Mouse (Mus musculus) liver, postnatal 0 days (tissue): ENCODE results near the gene Rbm12. TPM values are rescaled to one million over a fixed set of nuclear protein-coding genes. Genes with fewer than 3 reads are reported as not detected.

ENCODE experiments used
- ATAC-seq: fragments of 200-750 bp; cut with Nextera tagmentation; 2 replicates; pipeline ENCODE4 v1.8.0; 2017; ENCODE audit warnings: mild to moderate bottlenecking, moderate library complexity
- DNase-seq: peaks from one replicate; pipeline ENCODE4 v3.0.0-alpha.2; 2016
- H3K27ac ChIP-seq: fragments of 300-500 bp; sonication (generic); 2 replicates; pipeline ENCODE4 v1.5.1; 2014; ENCODE audit warnings: antibody characterized with exemption, moderate library complexity, mild to moderate bottlenecking, low read depth
- H3K27me3 ChIP-seq: fragments of 300-500 bp; sonication (generic); 2 replicates; pipeline ENCODE4 v1.6.1; 2014; ENCODE audit warnings: low read length, control low read depth, mixed read lengths; ENCODE audit not compliant: insufficient read depth
- H3K36me3 ChIP-seq: fragments of 300-500 bp; sonication (generic); replicated peaks from 2 replicates; pipeline ENCODE4 v1.6.1; 2014; ENCODE audit warnings: mild to moderate bottlenecking, control low read depth, low read length, moderate library complexity, mixed read lengths; ENCODE audit not compliant: insufficient read depth
- H3K4me1 ChIP-seq: fragments of 300-500 bp; sonication (generic); 2 replicates; pipeline ENCODE4 v1.6.1; 2014; ENCODE audit warnings: antibody characterized with exemption, mild to moderate bottlenecking, control low read depth; ENCODE audit not compliant: insufficient read depth
- H3K4me2 ChIP-seq: fragments of 300-500 bp; sonication (generic); 2 replicates; pipeline ENCODE4 v1.6.1; 2014; ENCODE audit warnings: low read depth, mild to moderate bottlenecking, low read length, moderate library complexity, mixed read lengths
- H3K4me3 ChIP-seq: fragments of 300-500 bp; sonication (generic); 2 replicates; pipeline ENCODE4 v1.5.1; 2014; ENCODE audit warnings: low read depth, low read length
- H3K9ac ChIP-seq: fragments of 300-500 bp; sonication (generic); replicated peaks from 2 replicates; pipeline ENCODE4 v1.6.1; 2014; ENCODE audit warnings: mild to moderate bottlenecking, moderate library complexity
- H3K9me3 ChIP-seq: fragments of 300-500 bp; sonication (generic); 2 replicates; pipeline ENCODE4 v1.6.1; 2016; ENCODE audit warnings: mild to moderate bottlenecking, control low read depth, low read length, mixed read lengths
- CTCF ChIP-seq: sonication (generic); IDR thresholded peaks from 2 replicates; pipeline ENCODE4 v1.5.1; 2016; ENCODE audit warnings: antibody characterized with exemption, low read depth
- EP300 ChIP-seq: IDR thresholded peaks from 2 replicates; pipeline ENCODE4 v1.6.1; 2016; ENCODE audit warnings: antibody characterized with exemption, low read depth, mild to moderate bottlenecking
- WGBS: fragments of 180-500 bp; shearing (Covaris S2); extraction: QIAGEN DNeasy Blood & Tissue Kit; methylation state at CpG from one replicate; pipeline ENCODE4 v1.1.7; 2014; ENCODE audit not compliant: insufficient replicate concordance; 5-methylcytosine and 5-hydroxymethylcytosine counted together
- polyA plus RNA-seq: library from polyadenylated mRNA; unstranded; fragments of >200 nt; fragmentation: Nextera tagmentation; extraction: Ambion mirVana; gene quantifications from 2 replicates; pipeline ENCODE4 v1.2.1, GENCODE M21; 2015

The Rbm12 gene
- polyA plus RNA-seq, 1 experiment from 2014 or later: 5.5 TPM

DNA sequence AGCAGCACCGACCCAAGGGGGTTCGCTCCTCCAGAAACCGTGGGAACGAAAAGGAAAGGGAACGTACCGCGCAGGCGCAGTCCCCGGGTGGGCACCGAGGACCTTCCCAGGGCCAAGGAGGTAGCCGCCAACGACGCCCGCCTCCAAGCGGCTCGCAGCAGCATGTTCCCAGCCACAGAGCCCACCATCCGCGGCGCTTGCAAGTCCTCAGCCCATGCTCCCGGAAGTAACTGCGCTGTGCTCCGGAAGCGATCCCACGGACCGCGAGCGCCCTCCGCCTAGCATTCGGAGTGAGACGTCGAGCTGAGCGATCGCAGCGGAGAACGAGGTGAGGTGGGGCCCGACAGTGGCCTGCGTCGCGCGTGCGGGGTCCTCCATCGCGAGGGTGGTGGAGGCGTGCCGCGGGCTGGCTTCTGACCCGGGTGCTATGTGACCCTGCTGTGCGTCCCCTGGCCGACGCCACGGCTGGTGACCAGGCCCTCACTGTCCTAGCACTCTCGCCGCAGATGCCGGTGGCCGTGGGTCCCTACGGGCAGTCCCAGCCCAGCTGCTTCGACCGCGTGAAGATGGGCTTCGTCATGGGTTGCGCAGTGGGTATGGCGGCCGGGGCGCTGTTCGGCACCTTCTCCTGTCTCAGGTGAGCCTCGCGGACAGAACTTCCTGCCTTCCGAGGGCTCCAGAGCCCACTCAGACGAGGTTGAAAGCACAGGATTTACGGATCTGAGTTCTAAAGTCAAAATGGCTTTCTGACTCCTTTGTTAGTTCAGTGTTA lies 32.4 kb upstream of the Rbm12 start, which contains the start of the genes Romo1 and Nfs1:
Gene Romo1 (plus strand): TSS at position 87 of the 772 bp plus-strand sequence.
Gene Nfs1 (minus strand): TSS at position 234 of the 772 bp plus-strand sequence.
- Histone ChIP-seq H3K9me3 (no peaks in the 10 kb centered on the region), H3K27ac (peak within 1 kb of the TSS; percentile 88), H3K27me3 (no peaks in the 10 kb centered on the region), H3K4me1 (0 out of 2 replicates have a peak, but pooled peaks cover 4% of the 10 kb centered on the region), H3K4me2 (peak within 1 kb of the TSS; percentile 88), H3K9ac (peak within 1 kb of the TSS; percentile 91), H3K36me3 (peaks cover 40% of the 10 kb centered on the region), H3K4me3 (peak within 1 kb of the TSS; percentile 86)
- ATAC-seq: peak; percentile 91
- peak; percentile 94 for DNase-seq
- TF ChIP-seq EP300 (no peak), CTCF (peak; percentile 77)
- WGBS: under 1% methylated on average over 67 of the region's 70 CpGs

DNA sequence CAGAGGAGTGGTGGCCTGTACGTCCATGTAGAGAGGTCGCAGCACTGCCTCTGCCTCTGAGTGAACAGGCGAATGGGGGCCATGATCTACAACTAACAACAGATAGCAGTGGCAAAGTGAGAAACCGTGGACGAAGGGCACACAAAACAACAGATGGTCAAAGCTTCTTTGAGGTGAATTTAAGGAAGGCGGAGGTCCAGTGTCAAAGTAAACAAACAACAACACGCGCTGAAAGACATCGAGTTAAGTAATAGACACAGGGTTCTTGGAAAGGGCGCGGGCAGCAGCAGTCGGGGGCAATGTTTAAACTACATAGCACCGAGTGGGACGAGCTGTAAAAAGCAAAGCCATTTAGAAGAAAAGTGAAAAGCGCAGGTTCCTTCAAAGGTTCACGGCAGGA lies 31.6 kb upstream of the Rbm12 start:
- H3K4me1 ChIP-seq: 0 out of 2 replicates have a peak, but pooled peaks cover 4% of the 10 kb centered on the region
- peak overlapping the region; percentile 91 for H3K9ac ChIP-seq
- ATAC-seq (peak; percentile 2; the same call in 1 of the 2 replicates), DNase-seq (peak; percentile 28)
- H3K4me3 ChIP-seq: peak overlapping the region; percentile 86
- no peaks in the 10 kb centered on the region for H3K9me3 ChIP-seq
- peak overlapping the region; percentile 88 for H3K4me2 ChIP-seq
- 4% methylated on average over 16 of the region's 16 CpGs for WGBS
- H3K27me3 ChIP-seq: no peaks in the 10 kb centered on the region
- H3K36me3 ChIP-seq: peaks cover 36% of the 10 kb centered on the region
- TF ChIP-seq EP300 (no peak), CTCF (no peak)
- peak overlapping the region; percentile 88 for H3K27ac ChIP-seq

GRCm38 (mm10) chr2:156142820-156143219 lies 31.0 kb upstream of the Rbm12 start:
- Histone ChIP-seq H3K4me2 (peak overlapping the region; percentile 88), H3K27me3 (no peaks in the 10 kb centered on the region), H3K36me3 (peaks cover 31% of the 10 kb centered on the region), H3K9ac (peak overlapping the region; percentile 91), H3K4me3 (peak overlapping the region; percentile 86), H3K9me3 (no peaks in the 10 kb centered on the region), H3K4me1 (0 out of 2 replicates have a peak, but pooled peaks cover 4% of the 10 kb centered on the region), H3K27ac (peak overlapping the region; percentile 88; the same call in 1 of the 2 replicates)
- no peak; the same call in 1 of the 2 replicates for TF ChIP-seq CTCF
- no peak for TF ChIP-seq EP300
- no peak for ATAC-seq
- DNase-seq: no peak
- WGBS: 79% methylated on average over 2 of the region's 2 CpGs

GRCm38 (mm10) chr2:156135695-156136094 lies 23.9 kb upstream of the Rbm12 start:
- DNase-seq (no peak), ATAC-seq (no peak)
- no peak for TF ChIP-seq EP300
- peak; percentile 56 for TF ChIP-seq CTCF
- no peaks in the 10 kb centered on the region for H3K4me1 ChIP-seq
- 84% methylated on average over 6 of the region's 6 CpGs for WGBS
- H3K9ac ChIP-seq: no peak overlapping the region
- H3K4me2 ChIP-seq: no peak overlapping the region
- H3K4me3 ChIP-seq: no peak overlapping the region
- no peaks in the 10 kb centered on the region for H3K27me3 ChIP-seq
- no peaks in the 10 kb centered on the region for H3K9me3 ChIP-seq
- H3K36me3 ChIP-seq: peaks cover 21% of the 10 kb centered on the region
- no peak overlapping the region for H3K27ac ChIP-seq

- H3K27me3 ChIP-seq: no peaks in the 10 kb centered on the region
- H3K9me3 ChIP-seq: no peaks in the 10 kb centered on the region
- peaks cover 16% of the 10 kb centered on the region for H3K36me3 ChIP-seq
- TF ChIP-seq CTCF: no peak
- TF ChIP-seq EP300: no peak
- no peak overlapping the region for H3K4me3 ChIP-seq
- ATAC-seq (no peak), DNase-seq (no peak)
- H3K4me2 ChIP-seq: no peak overlapping the region
- no peaks in the 10 kb centered on the region for H3K4me1 ChIP-seq
- no peak overlapping the region for H3K9ac ChIP-seq
- no peak overlapping the region for H3K27ac ChIP-seq
- 88% methylated on average over 5 of the region's 5 CpGs for WGBS
Measured at GRCm38 (mm10) chr2:156134161-156134560, 22.4 kb upstream of the Rbm12 start.

GRCm38 (mm10) chr2:156126992-156127391 lies 15.2 kb upstream of the Rbm12 start, which contains the start of gene Gm28036:
Gene Gm28036 (minus strand): TSS chr2:156127092.
- Histone ChIP-seq H3K36me3 (peaks cover 40% of the 10 kb centered on the region), H3K9ac (no peak within 1 kb of the TSS), H3K27me3 (no peaks in the 10 kb centered on the region), H3K4me2 (no peak within 1 kb of the TSS), H3K9me3 (no peaks in the 10 kb centered on the region), H3K27ac (no peak within 1 kb of the TSS), H3K4me1 (no peaks in the 10 kb centered on the region), H3K4me3 (no peak within 1 kb of the TSS)
- ATAC-seq (no peak), DNase-seq (no peak)
- WGBS: 98% methylated on average over 5 of the region's 5 CpGs
- TF ChIP-seq CTCF (no peak), EP300 (no peak)
